Mouse (Mus musculus) mesoderm, embryonic 11.5 days (tissue): ENCODE results near the gene Il10.
"Not testable (repeated sequence)": the region's sequence is repeated elsewhere in the genome, so short reads cannot be mapped to it uniquely, and the experiment has no call there.

Source experiments
- DNase-seq: peaks from one replicate; pipeline ENCODE4 v3.0.0-alpha.2; 2012; ENCODE audit warnings: low read depth, low spot score

Gene Il10

DNA sequence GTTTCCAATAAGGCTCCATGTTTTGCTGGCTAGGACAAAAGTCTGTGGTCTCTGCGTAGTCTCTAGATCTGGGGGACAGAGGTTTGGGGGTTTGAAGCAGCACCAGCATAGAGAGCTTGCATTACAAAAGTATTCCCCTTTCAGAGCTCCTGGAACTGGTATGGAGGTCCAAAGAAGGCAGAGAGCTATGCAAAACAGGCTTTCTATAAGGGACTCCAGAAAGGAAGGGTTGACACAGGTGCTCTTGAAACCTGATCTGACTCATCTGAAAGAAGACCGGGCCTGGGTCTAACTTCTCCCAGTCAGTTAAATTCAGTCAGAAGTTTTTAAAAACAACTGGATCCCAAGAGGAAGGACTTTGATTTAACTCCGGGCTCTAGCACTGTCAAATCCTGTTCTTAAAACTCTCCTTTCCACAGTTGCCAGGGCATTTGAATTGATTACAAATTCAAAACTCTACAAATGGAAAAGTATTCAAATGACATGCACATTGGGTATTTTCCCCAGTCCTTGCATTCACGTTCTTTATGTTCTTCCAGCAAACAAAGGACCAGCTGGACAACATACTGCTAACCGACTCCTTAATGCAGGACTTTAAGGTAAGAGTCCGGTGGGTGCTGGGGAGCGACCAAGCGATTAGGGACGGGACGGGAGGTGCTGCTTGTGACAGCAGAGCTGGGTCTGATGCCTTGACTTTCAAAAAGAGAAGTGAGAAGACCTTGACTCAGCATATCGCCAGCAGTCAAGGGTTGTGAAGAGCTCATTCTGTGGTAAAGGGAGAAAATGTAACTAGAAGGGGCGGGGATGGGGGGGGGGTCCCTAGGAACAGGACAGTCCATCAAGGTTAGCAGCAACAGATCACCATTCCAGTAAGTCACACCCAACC is 1.0 kb downstream of the Il10 start:
- no peak for DNase-seq

DNA sequence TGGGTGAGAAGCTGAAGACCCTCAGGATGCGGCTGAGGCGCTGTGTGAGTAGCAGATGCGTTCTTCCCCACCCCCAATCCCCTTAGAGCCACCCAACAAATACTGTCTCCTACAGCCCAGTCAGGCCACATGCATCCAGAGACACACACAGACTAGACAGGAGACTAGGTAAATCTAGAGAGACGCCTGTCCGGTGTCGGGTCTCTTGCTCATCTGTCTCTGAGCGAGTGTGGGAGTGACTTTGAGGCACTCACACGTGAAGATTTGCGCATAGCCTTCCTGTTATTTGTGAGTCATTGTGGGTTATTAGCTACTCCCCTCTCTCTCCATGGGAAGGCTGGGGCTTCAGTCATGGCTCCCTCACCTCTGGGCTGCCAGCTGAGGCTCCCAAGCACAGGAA is 1.8 kb downstream of the Il10 start:
- no peak for DNase-seq

DNA sequence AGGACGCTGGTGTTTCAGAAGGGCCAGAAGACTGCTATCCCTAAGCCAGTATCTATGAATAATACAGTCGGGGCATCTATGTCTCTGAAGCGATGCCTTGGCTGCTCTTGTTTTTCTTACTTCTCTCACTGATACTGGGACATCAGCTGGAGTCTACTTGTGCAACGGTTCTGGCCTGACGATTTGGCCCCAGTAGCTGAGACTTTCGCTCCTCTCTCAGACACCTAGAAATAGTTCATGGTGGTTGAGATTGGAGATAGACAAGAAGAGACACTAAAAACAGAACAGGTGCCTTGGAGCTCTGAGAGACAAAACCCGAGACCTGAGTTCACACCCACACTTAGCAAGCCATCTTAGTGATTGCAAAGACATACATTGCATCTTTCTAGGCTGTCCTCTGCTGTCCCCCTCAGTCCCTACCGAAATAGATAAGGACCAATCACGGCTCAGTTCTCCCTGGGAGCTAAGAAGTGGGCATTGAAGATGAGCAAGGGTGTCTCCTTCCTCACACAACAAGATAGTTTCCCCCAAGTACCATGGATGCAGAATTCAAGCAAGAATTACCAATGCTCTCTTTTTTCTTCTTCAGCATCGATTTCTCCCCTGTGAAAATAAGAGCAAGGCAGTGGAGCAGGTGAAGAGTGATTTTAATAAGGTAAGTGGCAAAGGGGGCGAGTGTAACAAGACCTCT is 2.4 kb downstream of the Il10 start:
- no peak for DNase-seq

DNA sequence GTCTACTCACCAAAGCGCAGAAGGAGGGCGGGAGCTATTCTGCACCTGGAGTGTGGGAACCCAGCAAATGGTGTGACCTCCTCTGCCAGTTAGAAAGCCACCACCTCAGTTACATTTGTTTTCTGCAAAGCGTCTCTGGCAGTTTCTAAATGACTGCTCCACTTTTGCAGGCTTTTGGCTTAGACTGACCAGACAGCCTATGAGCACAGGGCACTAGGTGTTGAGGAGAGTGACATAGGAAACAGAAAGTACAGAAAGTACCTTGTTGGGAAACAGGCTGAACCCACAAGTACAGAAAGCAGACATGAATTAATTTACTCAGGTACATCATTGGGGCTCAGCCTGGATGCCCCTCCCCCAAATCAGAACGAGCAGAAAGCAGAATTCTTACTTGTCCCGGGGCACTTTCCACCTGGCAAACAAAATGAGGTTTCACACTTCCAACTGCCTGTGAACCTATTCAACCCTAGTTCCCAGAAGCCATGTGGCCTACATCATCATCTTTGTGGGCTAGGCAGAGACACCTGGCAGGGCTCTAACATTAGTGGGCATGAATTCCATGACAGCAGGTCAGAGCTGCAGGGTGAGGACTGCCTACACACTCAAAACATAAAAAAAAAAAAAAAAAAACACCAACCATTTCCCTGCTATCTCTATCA is 3.1 kb downstream of the Il10 start:
- no peak for DNase-seq

DNA sequence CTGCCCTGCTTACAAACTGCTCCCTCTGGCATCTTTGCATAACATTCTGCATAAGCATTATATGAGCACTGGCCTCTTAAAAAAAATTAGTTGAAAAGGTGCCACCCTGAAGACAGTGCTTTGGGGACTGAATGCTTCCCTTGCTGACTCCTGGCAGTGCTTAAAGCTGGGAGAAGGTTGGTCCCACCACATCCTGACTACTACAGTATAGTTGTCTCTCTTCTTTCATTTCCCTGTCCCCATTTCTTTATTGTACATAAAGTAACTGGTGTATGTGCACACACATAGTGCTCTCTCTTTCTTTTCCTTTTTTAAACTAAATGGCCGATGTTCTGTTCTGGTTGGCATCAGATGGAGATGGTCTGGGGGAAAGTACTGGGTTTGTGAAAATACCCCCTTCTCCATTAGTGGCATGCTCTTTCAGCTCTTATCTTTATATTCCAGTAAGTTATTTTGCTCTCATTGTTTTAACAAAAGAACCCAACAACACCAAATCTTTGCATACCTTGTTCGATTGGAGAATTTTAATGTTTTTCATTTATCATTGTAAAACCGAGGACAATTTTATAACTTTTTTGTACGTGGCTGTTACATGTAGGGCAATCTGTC is 3.7 kb downstream of the Il10 start:
- DNase-seq = not testable (repeated sequence)

DNA sequence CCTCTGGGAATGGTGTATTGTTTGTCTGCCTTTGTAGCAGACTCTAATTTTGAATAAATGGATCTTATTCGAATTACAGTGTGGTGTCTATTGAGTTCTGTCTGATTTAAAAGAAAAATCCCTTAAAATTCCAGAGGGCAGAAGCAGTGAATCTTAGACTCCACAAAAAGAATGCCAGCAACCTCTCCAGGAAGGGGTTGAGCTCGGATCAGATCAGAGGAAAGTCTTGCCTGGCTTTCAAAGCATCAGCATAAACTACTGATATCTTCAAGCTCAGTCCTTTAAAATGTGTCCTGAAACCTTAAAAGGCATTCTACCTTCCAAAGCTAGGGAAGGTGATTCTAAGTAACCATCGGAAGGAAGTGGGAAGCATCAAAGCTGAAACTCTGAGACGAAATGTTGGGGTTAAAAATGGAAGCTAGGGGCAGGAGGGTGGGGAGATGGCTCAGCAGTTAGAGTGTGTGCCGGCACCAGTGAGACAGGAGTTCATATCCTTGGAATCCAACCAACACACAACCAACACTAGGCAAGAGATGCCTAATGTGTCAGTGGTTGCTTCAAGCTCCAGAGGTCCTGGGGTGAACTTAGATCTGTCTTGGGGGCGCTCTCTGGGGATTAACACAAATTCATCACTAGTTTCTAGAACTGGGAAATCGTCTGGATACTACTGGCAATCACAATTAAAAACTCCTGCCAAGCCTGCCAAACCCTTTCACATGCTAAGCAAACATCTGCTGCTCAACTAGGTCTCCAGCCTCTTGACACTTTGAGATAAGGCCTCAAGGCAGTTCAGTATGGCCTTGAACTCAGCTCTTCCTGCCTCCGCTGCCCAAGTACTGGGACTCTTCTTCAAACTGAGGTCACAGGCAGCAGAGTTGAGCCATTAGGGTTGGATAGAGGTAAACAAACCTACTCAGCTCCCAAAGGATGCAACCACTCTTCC is 5.5 kb downstream of the Il10 start:
- no peak for DNase-seq

DNA sequence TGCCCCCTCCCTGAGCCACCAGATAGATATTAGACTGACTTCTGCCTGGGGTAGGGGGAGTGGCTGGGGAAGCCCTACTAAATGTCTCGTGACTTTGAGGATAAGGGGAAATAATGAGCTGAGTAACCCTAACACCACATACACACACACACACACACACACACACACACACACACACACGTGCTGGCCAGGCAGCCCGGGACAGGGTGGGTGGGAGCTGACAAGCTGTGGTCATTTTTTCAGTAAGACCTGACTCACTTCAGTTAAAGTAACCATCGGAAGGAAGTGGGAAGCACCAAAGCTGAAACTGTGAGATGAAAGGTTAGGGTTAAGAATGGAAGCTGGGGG is 6.2 kb downstream of the Il10 start:
- no peak for DNase-seq

DNA sequence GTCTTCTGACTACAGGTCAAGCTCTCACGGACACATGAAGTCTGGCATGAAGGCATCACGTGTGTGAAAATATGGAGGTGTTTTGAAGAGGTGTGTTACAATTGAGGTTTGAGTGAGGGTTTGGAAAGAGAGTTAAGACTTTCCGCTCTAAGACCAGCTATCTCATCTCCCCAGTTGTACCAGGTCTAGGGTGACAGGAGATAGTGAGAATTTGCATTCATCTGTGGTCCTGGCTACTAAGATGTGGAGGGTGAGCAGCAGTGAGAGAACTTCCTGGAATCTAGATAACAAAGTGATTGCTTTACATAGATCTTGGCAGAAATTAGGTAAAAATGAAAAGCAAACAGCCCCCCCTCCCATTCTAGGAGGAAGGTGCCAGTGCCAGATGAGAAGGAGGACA is 9.6 kb downstream of the Il10 start:
- DNase-seq = no peak

DNA sequence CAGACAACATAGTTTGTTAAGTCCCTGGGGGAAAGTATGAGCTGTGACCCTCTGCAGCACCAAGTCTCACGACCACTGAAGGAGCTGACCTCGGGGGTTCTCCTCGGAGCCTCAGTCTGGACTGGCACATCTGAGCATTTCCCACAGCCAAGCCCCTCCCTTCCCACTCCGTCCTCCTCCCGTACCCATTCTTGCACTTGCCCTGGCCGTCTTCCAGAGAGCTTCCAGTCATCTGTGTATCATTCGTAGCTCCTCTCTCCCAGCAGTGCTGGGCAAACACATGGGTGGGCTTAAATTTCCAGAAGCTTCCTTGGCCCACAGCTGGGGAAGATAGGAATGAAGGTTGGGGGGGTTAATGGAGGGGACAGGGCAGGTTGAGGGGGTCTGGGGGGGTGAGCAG is 10.6 kb downstream of the Il10 start:
- no peak for DNase-seq

DNA sequence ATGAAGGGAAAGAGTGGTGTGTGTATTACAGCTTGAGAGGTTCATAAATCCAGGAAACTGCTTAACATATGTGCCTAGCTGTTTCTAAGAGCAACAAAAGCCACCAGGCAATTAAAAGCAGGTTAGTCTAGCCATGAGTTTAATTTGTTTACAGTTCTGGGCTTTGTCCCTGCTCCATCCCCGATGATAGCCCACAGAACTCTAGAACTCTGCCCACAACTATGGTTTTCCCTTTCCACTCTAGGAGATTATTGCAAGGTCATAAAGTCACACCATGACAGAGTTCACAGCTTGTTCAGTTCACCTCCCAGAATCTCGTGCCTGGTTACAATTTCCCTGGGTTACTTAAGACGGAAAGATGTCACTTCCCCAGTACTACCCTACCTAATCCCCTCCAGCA is 11.6 kb downstream of the Il10 start:
- DNase-seq = no peak

DNA sequence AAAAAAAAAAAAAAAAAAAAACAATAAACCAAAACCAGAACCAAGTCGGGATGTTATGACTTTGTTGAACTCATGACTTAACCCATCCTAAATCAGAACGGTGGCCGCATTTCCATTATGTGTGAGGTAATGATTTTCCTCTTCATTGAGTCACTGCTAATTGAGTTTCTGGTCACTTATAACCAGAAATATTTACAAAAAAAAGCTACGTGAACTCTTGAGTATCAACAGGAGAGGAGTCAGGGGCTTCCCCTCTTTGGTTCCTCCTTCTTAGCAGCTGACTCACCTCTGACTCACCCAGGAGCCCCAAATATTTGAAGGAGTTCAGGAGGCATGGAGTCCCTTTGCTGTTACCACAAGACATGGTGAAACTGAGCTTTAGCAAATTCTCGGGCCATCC is 18.4 kb downstream of the Il10 start:
- DNase-seq = no peak

DNA sequence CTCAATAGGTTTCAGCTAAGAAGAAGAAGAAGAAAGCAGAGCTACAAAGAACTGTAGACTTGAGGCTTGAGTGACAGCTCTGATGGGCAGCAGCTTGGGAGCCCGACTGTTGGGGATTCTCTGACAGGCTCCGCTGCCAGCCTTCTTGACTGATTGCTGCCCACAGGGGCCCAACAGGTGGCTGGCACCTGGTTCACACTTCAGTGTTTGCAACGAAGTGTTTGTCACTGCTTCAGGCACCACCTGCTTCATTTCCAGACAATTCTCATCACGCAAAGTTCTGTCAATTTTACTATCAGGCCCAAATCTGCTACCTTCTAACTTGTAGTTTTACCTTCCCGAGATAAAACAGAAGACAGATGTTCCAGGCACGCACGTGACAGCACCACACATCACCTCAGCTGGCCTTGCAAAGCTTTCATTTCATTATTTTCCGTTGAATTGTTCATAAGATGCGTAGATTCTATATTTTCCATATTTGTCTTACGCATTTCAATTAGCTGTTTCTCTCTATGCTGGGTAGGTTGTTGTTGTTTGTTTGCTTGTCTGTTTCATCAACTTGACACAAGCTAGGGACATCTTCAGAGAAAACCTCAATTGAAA is 18.9 kb downstream of the Il10 start:
- DNase-seq = no peak

DNA sequence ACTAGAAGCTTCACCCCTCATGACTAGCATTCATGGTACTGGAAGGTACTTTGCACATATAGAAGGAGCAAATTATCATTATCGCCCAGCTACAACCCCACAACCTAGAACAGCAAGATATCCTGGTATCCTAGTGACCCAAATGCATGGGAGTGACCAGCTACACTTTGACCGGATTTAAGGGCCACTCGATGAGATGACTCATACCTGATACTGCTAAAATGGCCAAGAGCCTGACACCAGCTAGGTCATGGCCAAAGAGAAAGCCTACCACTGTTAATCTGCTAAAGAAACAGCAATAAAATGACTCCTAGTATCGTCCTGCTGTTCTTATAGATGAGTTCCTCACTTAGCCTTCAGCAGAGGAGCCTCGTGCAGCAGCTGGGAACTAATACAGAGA is 19.8 kb downstream of the Il10 start:
- DNase-seq = no peak

DNA sequence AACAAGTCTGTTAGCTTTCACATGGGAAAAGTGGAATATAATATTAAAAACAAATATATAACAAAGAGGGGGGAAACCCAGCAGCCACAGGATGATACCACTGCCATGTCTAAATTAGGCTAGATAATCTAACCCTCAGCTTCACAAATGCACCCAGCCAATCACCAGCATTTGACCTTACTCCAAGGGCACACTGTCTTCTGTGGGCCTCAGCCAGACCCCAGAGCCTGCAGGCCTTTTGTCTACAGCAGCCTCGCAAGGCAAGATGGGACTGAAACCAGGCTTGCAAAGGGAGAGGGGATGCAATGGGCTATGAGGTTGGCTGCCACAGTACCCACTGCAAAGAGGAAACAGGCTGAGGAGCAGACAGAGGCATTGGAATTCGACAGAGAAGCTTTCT is 22.6 kb downstream of the Il10 start:
- no peak for DNase-seq

DNA sequence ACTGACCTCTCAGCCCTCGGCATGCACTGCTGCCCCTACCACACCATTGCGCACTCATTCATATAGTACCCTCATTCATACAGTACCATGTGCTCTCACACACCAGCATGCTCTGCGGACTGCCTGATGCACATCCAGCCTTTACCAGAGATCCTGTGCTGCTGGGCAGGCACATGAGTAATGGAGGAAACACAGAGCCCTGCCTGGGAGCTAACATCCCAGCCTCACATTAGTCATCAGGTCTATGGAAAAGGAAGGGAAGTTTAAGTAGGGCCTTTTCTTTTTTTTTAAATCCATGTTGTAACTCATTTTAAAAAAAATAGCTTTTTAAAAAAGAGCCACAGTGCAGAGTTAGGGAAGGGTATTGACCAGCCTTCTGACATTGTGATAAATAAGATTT is 23.1 kb downstream of the Il10 start:
- no peak for DNase-seq

DNA sequence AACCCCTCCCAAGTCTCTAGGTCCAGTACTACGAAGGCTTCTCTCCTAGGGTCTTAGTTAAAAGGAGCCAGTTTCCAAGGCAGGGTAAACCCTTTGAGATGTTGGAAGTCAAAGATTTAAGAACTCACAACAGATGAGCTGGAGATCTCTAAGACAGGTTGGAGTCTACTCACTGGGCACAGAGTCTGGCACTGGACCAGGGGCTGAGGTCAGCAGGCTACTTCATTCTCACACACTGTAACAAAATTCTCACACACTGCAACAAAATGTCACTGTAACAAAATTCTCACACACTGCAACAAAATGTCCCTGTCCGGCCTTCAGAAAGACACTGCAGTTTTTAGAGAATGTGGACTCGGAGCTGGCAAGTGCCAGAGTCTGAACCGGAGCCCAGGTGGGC is 24.0 kb downstream of the Il10 start:
- DNase-seq = no peak

DNA sequence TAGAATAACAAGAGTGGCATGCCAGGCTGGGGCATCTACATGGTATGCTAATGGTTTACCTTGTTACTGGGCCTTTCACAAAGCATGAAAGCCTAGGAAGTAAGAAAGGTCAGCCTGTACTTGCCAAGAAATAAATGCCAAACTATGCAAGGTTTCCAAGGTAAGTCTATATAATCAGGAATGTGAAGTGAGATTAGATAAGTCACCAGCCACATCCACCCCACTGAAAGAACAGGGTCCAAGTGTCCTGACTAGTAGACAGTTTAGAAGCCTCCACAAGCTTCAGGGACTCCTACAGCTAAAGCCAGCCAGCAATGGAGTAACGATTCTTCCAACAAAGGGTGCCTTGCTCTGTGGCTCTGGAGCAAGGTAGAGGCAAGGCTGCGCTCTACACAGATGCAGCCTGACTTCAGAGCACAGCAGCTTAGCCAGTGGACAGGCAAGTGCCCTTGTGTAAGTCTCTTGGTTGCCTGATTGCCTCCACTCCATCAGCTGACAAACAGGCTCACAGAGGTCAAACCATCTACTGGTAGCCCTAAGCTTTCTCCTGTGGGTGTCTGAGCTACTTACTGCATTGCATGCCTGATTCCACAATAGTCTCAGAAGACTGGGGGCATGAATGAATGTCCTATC is 26.2 kb downstream of the Il10 start:
- DNase-seq = no peak

DNA sequence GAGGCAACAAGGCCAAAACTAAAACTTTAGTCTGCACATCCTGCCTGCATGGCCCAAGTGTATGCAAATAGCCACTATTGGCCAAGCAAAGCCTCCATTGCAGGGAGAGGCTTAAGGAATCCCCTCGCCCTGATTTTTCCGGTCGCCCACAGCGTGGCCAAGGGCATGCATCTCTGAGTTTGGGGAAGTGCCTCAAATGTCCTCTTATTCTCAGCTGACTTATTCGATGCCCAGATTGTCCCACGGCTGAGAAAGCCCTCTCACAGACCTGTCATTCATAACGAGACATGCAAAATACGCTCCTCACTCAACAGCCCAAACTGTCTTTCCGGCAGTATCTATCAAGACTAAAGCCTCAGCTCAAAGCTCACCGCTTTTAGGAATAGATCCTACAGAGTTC is 27.0 kb downstream of the Il10 start:
- DNase-seq = no peak

DNA sequence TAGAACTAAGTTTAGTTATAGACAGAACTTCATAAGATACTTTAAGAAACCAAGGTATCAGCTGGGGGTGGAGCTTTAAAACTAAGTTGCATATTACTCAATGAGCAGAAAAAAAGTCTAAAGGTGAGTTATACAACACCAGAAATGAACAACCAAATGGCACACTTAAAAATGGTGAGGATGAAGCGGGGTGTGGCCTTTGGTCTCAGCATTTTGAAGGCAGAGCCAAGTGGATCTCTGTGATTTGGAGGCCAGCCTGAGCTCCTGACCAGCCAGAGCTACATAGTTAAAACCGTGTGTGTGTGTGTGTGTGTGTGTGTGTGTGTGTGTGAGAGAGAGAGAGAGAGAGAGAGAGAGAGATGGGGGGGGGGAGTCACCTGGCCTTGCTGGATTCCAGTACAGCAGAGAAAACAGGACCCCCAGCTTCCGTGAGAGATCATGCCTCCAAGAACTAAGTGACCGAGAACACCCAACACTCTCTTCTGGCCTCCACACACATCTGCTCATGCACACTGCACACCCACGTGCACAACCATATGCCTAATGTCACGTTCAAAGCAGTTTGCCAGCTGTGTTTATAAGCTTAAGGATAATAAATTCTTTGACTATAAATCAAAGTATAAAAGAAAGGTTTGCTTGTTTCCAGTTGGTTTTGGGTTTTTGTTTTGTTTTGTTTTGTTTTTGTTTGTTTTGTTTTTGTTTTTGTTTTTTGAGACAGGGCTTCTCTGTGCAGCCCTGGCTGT is 28.6 kb downstream of the Il10 start:
- DNase-seq = no peak

DNA sequence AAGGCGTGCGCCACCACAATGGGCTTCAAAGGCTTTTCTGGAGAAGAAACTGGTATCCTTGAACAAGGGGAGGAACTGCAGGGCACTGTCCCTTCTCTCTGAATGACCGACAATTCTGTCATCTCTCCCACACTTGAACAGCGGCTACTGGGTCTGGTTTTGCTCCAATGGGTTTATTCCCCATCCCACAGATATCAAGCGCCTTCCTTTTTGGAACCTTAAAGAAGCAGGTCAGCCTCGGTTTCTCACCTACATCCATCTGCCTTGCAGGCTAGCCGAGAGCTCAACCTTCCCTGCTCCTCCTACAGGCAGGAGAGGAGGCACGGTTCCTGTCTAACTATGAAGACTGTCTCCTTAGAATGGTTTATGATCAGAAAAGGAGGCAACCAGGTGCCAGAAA is 29.3 kb downstream of the Il10 start:
- DNase-seq = no peak
